Mouse (Mus musculus): ENCODE measurements around the gene Evpl.

- TF ChIP-seq POLR2A (IDR thresholded peaks at IDR 0.05; ENCODE audit: borderline replicate concordance, low read depth, low read length) = no peak
- no peak for TF ChIP-seq CTCF (IDR thresholded peaks at IDR 0.05; ENCODE audit: low read depth, low read length)
These were observed 59.3 kb downstream of the Evpl start for GRCm38 (mm10) chr11:116178411-116179121.

Data from bone marrow macrophage, adult 2 months (primary cell).